ENCODE assay signal across 8 mouse cellular contexts in genomic region chr7:27591266-27592216, GRCm38 (mm10). TPM values are rescaled to one million over a fixed set of nuclear protein-coding genes. Genes with fewer than 3 reads are reported as not detected.
A peak's percentile ranks its signal among the peaks of the same experiment; 100 is the strongest.
DNase-seq lines count a peak whose midpoint lies in the region; ATAC-seq and TF ChIP-seq lines count a peak whose summit lies in the region.

Akt2 (plus strand) TSS chr7:27591552.

- peak; percentile 96 for DNase-seq in MEL-GATA-1-ER (ENCODE audit: extremely low read depth, low read depth)
- peak; percentile 97 to 98 for DNase-seq in cerebellum, adult 2 months
- DNase-seq in forebrain, postnatal 0 days, result peak; percentile 97
- peak; percentile 92 for DNase-seq in heart, postnatal 4 days
- peak; percentile 97 for DNase-seq in layer of hippocampus, adult 9-11 months
- DNase-seq in lung, postnatal 0 days (ENCODE audit: low spot score), result peak; percentile 100
- peak; percentile 84 for DNase-seq in ovary, postnatal 14 days (ENCODE audit: low spot score)
- DNase-seq in thymus, postnatal 14 days, result peak; percentile 97

- no peaks in the 10 kb centered on the region for H3K9me3 ChIP-seq in forebrain, postnatal 0 days (ENCODE audit: low read length)
- no peaks in the 10 kb centered on the region for H3K9me3 ChIP-seq in lung, postnatal 0 days (ENCODE audit: low read length)

- peak within 1 kb of the TSS; percentile 97 for H3K27ac ChIP-seq in cerebellum, adult 2 months (ENCODE audit: insufficient read depth, low read length)
- H3K27ac ChIP-seq in forebrain, postnatal 0 days (ENCODE audit: low read depth, low read length), result peak within 1 kb of the TSS; percentile 97
- peak within 1 kb of the TSS; percentile 96 for H3K27ac ChIP-seq in lung, postnatal 0 days (ENCODE audit: low read length)

- peaks cover 12% of the 10 kb centered on the region for H3K4me1 ChIP-seq in cerebellum, adult 2 months (ENCODE audit: control insufficient read depth, insufficient read depth, low read length)
- H3K4me1 ChIP-seq in forebrain, postnatal 0 days (ENCODE audit: insufficient read depth), result peaks cover 6% of the 10 kb centered on the region; the same call in 1 of the 2 replicates
- peaks cover 20% of the 10 kb centered on the region; the same call in 1 of the 2 replicates for H3K4me1 ChIP-seq in lung, postnatal 0 days (ENCODE audit: insufficient read depth, low read depth, low read length)

- peak; percentile 95 for TF ChIP-seq EP300 in lung, postnatal 0 days (IDR thresholded peaks at IDR 0.05)

- H3K4me3 ChIP-seq in cerebellum, adult 2 months (replicated peaks; ENCODE audit: insufficient read depth, low read depth, low read length), result peak within 1 kb of the TSS; percentile 96
- peak within 1 kb of the TSS; percentile 72 for H3K4me3 ChIP-seq in forebrain, postnatal 0 days (ENCODE audit: low read depth, low read length)
- peak within 1 kb of the TSS; percentile 79 for H3K4me3 ChIP-seq in lung, postnatal 0 days (ENCODE audit: low read depth, low read length)

- TF ChIP-seq CTCF in cerebellum, adult 2 months (IDR thresholded peaks at IDR 0.05; ENCODE audit: borderline replicate concordance, insufficient read depth, low read depth, low read length), result no peak
- TF ChIP-seq CTCF in forebrain, postnatal 0 days (IDR thresholded peaks at IDR 0.05; ENCODE audit: low read depth), result peak; percentile 42
- TF ChIP-seq CTCF in lung, postnatal 0 days (IDR thresholded peaks at IDR 0.05), result peak; percentile 41

- H3K4me2 ChIP-seq in forebrain, postnatal 0 days (ENCODE audit: low read depth), result peak within 1 kb of the TSS; percentile 73
- peak within 1 kb of the TSS; percentile 65 for H3K4me2 ChIP-seq in lung, postnatal 0 days (replicated peaks; ENCODE audit: low read depth, low read length)

- peak within 1 kb of the TSS; percentile 82 for H3K9ac ChIP-seq in forebrain, postnatal 0 days
- H3K9ac ChIP-seq in lung, postnatal 0 days (replicated peaks; ENCODE audit: low read depth), result peak within 1 kb of the TSS; percentile 88

- TF ChIP-seq POLR2A in cerebellum, adult 2 months (IDR thresholded peaks at IDR 0.05; ENCODE audit: borderline replicate concordance, insufficient read depth, low read length), result peak; percentile 46; the same call in 1 of the 2 replicates

- no peaks in the 10 kb centered on the region for H3K27me3 ChIP-seq in cerebellum, adult 2 months (ENCODE audit: control insufficient read depth, insufficient read depth, low read length)
- H3K27me3 ChIP-seq in forebrain, postnatal 0 days (ENCODE audit: insufficient read depth, low read length), result no peaks in the 10 kb centered on the region
- no peaks in the 10 kb centered on the region for H3K27me3 ChIP-seq in lung, postnatal 0 days (replicated peaks; ENCODE audit: insufficient read depth, low read length)

- peak; percentile 96 for ATAC-seq in forebrain, postnatal 0 days
- ATAC-seq in lung, postnatal 0 days, result peak; percentile 94

- no peaks in the 10 kb centered on the region for H3K36me3 ChIP-seq in forebrain, postnatal 0 days (ENCODE audit: insufficient read depth)
- H3K36me3 ChIP-seq in lung, postnatal 0 days (ENCODE audit: insufficient read depth, low read length), result no peaks in the 10 kb centered on the region

- under 1% methylated on average over 68 of the region's 71 CpGs for WGBS in cerebellum, adult 2 months
- under 1% methylated on average over 51 of the region's 71 CpGs for WGBS in forebrain, postnatal 0 days
- under 1% methylated on average over 49 of the region's 71 CpGs for WGBS in lung, postnatal 0 days

RNA-seq across cellular contexts. Expression of gene Akt2, which starts in this region (rescaled TPM):
- 106 and 119 TPM in 2 replicates for polyA plus RNA-seq in cerebellum, adult 2 months (2012; rRNA removed)
- total RNA-seq in forebrain, postnatal 0 days (2014; rRNA removed), result 61.1 and 64.2 TPM in 2 replicates
- polyA plus RNA-seq in forebrain, postnatal 0 days (2015; fragmentation: Nextera tagmentation; extraction: Ambion mirVana), result 53.7 and 53.9 TPM in 2 replicates
- total RNA-seq in heart, postnatal 4 days (2021), result 100 to 1,000 TPM; 158 to 164 TPM
- 64.1 and 72.9 TPM in 2 replicates for polyA plus RNA-seq in lung, postnatal 0 days (2015; fragmentation: Nextera tagmentation; extraction: Ambion mirVana)

Comparison
In these comparisons a context has a peak if more than half of its experiments do, and no peak if none do; other contexts are left out.
1. Peak in every context shown above with its lines: DNase-seq, ATAC-seq, H3K4me3 ChIP-seq and H3K27ac ChIP-seq.